Mouse (Mus musculus): Measurements from ENCODE around the gene Pxn.
"Not testable (repeated sequence)": the region's sequence is repeated elsewhere in the genome, so short reads cannot be mapped to it uniquely, and the experiment has no call there.

Gene Pxn

DNA sequence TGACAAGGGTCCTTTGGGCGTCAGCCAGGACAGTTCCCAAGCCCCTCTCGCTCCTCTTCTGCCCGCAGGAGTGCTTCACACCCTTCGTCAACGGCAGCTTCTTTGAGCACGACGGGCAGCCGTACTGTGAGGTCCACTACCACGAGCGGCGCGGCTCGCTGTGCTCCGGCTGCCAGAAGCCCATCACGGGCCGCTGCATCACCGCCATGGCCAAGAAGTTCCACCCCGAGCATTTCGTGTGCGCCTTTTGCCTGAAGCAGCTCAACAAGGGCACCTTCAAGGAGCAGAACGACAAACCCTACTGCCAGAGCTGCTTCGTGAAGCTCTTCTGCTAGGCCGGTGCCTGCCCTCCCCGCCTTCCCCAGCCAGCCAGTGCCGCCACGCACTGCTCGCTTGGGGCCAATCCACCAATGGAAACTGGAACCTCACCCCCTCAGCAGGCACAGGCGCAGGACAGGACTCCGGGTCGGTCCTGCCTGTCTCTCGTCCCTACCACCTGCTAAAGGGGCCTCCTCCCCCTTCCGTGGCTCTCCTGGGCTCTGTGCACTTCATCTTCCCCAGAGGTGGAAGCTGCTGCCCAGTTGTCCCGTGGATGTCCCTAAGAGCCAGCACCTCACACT is 47.4 kb downstream of the Pxn start:
- DNase-seq (ENCODE audit: low spot score) = no peak

DNA sequence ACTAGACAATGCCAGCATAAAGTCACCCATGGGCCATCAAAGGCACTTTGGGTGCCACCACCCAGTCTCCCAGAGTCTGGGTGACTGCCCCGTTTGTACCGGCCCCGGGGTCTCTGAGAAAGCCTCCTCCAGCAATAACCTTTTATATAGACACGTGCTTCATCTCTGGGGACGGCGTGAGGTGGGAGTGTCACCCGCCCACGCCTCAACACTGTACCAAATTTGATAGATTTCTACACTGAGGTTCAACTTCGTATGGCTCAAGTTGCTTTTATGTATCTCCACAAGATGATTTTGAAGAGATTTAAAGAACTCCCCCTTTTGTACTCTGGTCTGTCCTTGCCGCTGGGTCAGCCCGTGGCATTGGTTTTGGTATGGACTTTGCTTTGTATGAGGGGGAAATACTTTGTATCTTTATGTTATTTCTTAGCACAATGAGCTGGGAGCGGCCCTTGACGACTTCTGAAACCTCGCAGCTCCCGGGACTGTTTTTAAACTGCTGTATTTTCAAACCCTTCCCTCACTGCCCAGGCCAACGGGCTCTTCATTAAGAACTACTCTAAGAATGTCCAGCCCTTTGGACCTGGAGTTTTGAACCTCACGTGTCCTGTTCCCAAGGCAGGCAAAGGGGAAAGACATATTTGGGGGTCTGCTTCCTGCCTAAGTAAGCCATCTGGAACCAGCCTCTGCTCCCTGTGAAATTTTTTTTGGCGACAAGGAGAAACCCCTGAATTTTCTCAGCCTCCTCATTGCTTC is 48.2 kb downstream of the Pxn start:
- DNase-seq (ENCODE audit: low spot score) = no peak

DNA sequence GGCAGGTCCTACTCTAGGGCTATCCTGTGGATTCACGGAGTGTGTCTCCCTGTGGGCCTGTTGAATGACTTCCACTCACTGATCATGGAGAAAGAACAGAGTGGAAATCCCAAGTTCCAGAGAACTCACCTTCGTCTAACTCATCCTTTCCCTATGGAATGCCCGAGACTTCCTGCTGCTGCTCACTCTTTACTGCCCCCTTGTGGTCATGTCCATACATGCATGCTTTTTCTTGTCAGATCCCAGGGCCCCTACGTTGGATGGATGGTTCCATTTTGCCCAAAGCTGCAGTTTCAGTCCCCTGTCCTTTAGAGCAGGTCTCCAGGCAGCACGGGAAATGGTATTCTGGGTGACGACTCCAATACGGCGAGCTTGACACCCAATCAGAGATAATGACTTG is 49.7 kb downstream of the Pxn start:
- peak; percentile 92 for DNase-seq (ENCODE audit: low spot score)

DNA sequence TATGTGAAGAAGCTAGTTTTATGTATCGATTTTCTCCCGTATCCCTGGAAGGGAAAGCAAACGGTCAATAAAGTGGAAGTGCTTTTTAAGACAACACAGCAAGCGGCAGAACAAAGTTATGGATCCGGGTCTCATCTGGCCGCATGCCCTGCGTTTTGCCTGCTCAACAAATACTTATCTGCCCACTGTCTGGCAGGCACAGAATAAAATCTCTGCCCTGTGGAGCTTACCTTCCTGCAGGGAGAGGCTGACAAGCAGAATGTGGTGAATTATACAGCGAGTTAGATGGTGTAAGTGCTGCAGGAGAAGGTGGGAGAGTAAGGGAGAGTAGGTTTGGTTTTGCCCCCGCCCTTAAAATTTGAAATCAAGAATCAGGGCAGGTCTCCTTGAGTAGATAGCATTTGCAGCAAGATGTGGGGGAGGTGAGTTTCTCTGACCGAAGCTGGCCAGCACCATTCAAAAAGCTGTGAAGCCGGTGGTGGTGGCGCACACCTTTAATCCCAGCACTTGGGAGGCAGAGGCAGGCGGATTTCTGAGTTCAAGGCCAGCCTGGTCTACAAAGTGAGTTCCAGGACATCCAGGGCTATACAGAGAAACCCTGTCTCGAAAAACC is 51.8 kb downstream of the Pxn start:
- no peak for DNase-seq (ENCODE audit: low spot score)

DNA sequence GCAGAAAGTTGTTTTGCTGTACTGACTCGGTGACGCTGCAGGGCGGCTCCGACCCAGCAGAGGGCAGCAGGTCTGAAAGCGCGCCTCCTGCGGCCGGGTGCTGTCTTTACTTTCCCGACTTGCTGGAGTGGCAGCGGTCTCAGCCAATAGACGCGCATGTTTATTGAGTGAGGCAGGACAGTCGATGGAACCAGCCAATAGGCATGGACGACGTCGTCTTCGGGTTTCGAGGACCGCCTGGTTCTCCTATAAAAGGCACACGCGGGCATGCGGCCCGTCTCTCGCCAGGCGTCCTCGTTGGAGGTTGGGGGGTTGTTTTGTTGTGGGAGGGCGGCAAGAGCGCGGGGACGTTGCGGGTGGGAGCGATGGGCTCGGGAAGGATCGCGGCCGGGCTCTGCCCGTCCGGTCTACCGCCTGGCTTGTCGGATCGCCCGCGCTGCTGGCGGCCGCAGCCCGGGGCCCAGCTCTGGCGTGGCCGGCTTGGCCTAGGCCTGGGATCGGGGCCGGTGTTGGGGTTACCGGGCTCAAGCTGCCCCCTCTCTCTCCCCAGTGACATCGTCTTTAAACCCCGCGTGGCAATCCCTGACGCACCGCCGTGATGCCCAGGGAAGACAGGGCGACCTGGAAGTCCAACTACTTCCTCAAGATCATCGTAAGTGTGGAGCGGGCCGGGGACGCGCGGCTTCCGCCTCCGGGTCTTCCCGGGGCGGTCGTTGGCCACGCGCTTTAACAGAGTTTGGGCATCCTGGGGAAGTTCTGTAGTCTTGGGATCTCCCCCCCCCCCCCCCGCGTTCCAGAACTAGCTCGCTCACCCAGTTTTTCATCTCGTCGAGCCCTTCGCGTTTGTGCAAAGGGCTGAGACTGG is 53.0 kb downstream of the Pxn start, which contains the start of gene Rplp0:
TSS of gene Rplp0 (plus strand) at position 231 of the 865 bp plus-strand sequence.
- DNase-seq (ENCODE audit: low spot score) = peak; percentile 99

DNA sequence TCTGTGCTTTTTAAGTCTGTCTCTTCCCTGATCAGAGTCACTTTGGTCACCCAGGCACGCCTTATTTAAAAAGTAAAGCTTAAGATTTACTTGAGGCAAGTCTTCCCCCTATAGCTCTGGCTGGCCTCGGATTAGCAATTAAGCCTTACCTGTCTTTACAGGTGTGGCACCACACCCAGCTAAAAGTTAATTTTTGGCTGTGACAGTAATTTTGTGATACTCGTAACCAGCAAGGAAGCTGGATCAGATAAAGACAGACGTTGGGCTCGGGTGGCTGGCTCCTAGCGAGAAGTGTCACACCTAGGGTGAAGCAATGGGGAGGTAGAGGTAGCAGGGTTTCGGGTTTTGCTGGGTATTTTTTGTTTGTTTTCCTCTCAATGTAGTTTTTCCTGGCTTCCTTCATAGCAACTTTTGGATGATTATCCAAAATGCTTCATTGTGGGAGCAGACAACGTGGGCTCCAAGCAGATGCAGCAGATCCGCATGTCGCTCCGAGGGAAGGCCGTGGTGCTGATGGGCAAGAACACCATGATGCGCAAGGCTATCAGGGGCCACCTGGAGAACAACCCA is 53.9 kb downstream of the Pxn start:
- no peak for DNase-seq (ENCODE audit: low spot score)

DNA sequence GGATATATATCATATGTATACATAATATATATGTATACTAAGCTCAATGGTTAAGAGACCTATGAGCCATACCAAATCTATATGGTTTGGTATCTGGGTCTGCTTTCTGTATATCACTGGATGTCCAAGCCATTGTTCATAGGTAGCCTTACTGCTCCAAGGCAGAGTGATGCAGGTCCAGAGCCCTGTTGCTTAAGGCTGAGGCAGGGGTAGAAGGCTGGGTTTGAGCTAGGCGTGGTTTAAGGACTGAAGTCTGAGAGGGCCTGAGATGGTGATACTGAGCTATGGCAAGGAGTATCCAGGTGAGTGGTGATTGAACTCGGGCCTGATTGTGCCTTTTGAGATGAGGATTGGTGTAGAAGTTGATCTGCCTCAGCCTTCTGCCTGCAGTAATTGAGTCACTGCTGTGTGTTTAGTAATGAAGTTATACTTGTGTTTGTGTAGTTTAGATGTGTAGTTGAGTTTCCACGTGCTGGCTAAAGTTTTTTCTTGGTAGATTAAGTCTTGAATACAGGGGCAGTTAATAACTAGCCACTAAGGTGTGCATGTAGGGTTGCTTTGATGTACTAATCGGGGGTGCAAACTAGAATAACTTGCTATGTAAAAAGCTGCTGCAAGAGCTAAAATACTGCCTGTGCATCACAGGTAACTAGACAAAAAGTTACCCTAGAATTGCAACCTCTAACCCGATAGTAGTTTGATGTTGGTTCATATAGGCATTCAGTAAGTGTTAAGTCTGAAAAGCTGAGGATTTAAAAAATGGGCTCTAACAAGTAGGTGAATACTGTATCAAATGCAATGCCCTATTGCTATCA is 57.5 kb downstream of the Pxn start:
- no peak for DNase-seq (ENCODE audit: low spot score)

DNA sequence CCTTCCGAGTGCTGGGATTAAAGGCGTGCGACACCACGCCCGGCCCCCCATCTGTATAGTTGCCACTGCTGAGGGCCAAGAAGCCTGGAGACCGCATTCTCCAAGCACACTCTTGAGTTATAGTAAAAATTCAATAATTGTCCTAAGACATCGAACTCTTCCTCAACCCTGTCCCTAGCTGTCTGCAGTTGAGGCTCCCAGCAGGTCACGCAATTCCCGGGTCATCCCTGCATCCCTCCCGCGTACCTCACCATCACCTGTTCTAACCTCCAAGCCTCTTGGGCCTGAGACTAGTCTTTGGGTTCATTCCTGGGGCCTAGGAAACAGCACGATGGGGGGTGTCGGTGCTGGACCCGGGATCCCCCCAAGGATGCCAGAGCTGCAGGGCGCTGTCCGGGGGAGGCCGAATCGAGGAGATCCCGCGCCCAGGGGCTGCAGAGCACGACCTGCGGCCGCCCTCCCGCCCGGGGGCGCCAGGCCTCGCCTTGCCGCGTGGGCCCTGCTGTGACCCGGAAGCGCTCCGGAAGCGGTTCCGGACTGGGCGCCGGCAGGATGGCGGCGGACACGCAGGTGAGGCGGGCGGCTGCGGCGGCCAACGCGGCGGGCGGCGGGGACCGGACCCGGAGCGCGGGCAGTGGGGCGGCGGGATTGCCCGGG is 58.4 kb downstream of the Pxn start, which contains the start of gene Gcn1l1:
TSS of gene Gcn1l1 (plus strand) at position 518 of the 657 bp plus-strand sequence.
- DNase-seq (ENCODE audit: low spot score) = peak; percentile 82

DNA sequence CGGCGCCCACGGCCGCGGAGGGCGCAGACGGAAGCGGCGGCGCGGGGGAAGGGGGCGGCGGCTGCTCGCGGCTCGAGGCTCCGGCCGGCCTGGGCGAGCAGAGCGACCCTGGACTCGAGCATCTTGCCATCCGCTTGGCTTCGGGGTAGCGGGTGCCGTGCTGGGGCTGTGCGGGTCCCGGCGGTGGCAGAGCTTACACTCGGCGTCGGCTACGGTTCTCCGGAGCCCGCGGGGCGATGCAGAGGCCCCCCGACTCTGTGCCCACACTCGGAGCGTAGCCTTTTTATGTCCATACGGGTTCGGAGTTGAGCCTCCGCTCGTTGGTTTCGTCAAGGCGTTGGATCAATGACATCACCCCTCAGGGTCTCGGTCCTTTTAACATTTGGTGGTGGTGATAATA is 58.9 kb downstream of the Pxn start:
- DNase-seq (ENCODE audit: low spot score) = no peak

DNA sequence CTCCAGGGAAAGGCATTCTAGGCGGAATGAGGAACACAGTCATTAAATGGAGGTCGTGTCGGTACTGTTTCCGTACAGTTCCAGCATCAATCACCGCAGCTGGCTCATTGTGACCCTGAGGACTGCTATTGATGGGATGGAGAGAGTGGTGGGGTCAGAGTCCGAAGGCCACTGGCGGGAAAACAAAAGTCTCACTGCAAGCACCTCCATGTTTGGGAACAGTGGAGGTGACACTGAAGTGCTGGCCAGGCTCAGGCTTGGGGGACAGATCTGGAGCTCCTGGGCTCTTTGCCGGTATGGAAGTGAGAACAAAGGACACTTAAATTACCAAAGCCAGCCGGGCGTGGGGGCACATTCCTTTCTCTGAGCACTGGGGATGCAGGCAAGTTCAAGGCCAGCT is 62.2 kb downstream of the Pxn start:
- DNase-seq (ENCODE audit: low spot score) = no peak

DNA sequence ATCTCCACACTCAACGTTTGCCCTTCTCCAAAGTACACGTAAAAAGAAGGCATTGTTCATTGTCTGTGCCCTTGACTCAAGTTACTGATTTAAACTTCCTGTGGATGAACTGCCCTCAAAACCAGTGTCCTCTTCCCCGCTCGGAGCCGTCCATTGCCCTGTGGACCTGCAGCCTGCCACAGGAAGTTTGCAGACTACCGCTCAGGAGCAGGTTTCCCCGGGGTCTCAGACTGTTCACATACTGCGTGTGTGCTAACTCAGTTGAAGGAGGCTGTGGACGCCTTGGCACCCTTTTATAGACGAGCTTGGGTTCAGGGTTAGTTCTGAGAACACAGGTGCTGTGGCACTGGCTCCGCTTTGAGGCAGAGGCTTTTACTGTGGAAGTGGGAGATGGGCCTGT is 62.8 kb downstream of the Pxn start:
- no peak for DNase-seq (ENCODE audit: low spot score)

DNA sequence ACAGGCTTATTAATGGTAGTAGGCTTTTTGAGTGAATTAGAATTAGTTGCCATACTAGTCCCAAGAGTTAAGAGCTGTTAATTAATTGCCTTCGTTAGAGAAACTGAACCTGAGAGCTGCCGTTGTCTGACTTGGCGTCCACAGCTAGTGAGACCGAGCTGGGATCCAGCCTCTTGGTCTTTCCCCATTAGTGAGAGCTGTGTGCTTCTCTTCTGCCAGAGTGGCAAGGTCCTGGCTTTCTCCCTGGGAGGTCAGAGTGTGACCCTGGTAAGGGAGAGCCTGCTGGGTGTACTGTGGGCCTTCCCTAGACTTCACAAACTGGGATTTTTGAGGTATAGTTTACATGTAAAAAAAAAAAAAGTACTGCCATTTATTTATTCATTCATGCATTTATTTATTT is 63.2 kb downstream of the Pxn start:
- no peak for DNase-seq (ENCODE audit: low spot score)

DNA sequence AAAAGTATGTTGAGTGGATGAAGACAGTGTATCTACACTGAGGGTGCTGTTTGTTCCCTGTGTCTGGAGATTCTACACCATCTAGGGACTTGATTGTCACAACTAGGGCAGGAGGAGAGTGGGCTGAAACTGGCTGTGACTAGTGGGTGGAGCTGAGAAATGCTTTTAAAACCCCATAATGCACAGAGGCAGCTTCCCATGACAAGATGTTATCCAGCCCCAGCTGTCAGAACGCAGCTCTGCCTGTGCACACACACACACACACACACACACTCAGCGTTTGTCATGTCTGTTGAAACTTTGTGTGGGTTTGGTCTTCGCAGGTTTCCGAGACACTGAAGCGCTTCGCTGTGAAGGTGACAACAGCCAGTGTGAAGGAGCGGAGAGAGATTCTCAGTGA is 64.6 kb downstream of the Pxn start:
- DNase-seq (ENCODE audit: low spot score) = no peak

DNA sequence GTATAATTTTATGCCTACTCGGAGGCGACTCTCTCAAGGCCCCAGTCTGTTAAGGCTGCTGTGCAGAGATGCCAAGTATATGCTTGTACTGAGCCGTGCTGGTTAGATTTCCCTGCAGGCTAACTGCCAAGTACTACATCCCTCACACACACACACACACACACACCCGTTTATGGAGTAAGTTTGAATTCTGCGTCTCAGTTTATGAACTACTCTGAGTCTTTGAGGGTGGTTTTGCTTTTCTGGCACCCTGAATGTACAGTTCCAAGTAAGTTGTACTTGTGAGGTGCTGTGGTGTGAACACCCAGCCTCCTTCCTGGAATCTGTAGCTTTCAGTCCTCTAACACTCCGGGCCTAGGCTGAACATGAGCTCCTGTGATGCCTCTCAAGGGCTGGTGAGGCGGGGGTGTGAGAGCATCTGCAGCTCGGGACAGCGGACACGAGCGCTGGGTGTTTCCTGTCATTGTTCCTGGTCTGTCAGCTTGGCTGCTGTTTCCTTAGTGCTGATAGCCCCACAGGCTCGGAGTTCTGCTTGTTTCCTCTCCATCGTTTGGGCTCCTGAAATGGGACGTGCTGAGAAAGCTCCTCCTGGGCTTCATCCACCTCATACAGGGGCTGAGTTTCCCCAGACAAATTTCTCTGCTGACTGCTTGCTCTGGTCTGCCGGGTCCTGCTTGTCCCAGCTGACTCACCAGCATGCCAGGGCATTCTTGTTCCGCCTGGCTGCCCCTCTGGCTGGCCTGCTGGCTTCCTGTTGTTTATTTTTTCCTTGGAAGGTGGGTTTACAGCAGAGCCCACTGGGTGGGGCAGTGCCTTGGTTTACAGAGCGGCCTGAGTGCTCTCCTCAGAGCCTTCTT is 66.4 kb downstream of the Pxn start:
- DNase-seq (ENCODE audit: low spot score) = peak; percentile 34

DNA sequence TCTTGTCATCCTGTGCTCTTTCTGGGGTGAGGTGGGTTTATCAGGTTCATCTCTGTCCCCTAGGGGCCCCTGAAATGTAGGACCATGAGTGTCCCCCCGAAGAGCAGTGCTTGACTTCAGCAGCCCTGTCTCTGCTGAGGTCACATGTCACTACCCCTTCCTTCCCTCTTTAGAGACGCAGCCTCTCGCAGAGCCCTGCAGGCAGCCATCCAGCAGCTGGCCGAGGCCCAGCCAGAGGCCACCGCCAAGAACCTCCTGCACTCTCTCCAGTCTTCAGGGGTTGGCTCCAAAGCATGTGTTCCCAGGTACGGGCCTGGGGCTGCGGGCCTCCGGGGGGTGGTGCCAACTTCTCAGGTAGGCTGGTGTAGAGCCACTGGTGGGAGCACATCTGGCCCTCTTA is 68.5 kb downstream of the Pxn start:
- DNase-seq (ENCODE audit: low spot score) = no peak

DNA sequence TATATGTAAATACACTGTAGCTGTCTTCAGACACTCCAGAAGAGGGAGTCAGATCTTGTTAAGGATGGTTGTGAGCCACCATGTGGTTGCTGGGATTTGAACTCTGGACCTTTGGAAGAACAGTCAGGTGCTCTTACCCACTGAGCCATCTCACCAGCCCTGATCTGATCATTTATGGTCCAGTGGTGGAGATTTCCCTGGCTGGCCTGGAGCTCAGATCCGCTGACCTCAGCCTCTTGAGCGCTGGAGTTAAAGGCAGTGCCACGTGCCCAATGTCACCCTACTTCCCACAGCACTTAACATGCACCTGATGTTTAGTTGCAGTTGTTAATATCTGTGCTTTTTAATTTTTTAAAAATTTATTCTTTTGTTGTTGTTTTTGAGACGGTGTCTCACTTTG is 71.2 kb downstream of the Pxn start:
- not testable (repeated sequence) for DNase-seq (ENCODE audit: low spot score)

DNA sequence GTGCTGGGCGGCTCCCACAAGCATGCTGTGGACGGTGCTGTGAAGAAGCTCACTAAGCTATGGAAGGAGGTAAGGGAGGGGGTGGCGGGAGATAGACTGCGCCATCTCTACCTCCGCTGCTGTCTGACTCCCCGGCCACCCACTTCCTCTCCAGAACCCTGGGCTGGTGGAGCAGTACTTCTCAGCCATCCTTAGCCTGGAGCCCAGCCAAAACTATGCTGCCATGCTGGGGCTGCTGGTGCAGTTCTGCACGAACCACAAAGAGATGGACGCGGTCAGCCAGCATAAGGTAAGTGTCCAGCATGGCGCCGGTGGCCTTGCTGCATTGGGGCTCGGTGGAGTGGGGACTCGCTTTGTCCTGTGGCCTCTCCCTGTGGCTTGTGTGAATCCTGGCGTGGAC is 72.4 kb downstream of the Pxn start:
- DNase-seq (ENCODE audit: low spot score) = no peak

DNA sequence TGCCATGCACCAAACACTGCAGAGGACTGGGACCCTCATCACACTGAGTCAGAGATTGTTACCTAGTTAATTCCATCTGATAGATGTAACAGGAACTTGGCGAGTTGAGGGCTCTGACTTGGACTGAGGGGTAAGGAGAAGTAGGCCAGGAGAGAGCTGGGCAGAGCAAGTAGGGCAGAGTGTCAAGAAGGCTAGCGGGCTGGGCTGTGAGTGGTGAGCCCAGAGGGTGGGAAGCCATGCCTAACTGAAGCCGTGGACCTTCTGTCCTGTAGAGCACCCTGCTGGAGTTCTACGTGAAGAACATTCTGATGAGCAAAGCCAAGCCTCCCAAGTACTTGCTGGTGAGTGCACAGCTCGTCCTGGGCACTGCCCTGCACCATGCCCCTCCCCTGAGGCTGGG is 72.9 kb downstream of the Pxn start:
- no peak for DNase-seq (ENCODE audit: low spot score)

DNA sequence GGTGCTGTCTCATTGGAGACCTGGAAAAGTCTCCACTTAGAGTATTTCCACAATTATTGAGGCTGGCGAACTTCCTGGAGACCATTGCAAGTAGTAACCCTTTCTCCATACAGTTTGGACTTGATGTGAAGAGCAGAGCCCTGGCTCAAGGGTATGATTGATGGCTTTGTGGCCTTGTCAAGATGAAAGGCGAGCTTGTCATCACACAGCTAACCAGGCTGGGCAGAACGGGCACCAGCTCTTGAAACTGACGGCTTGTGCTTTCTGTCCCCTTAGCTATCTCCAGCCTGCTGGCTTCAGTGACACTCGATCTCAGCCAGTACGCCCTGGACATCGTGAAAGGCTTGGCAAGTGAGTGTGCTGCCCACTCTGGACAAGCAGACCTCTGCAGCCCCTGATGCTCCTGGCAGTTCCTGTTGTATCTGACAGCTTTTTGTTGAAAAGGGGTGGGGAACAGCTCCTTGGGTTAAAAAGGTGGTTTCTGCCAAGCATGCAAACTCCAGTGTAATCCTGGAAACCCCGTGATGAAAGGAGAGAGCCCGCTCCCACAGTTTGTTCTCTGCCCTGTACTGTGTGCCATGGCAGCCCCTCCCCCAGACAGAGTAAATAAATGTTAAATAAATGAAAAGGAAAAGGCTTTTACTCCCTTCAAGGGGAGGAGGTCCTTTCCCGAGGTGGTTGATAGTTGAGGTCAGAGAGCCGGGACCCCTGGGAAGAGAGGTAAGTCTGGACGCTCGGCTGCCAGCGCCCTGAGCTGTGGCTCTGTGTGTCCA is 73.9 kb downstream of the Pxn start:
- no peak for DNase-seq (ENCODE audit: low spot score)

All from retina, embryonic 14.5 days (tissue).